Mouse (Mus musculus): ENCODE data around the gene Greb1. TPM values are rescaled to one million over a fixed set of nuclear protein-coding genes. Genes with fewer than 3 reads are reported as not detected.

Gene Greb1
- polyA plus RNA-seq, 1 experiment = 3.1 TPM

- Histone ChIP-seq H3K36me3 (ENCODE audit: control insufficient read depth, insufficient read depth, low read length) (no peaks in the 10 kb centered on the region), H3K27me3 (ENCODE audit: control insufficient read depth, insufficient read depth, low read length) (no peaks in the 10 kb centered on the region)
These were observed 10.2 kb downstream of the Greb1 start for GRCm38 (mm10) chr12:16790456-16790855.

GRCm38 (mm10) chr12:16789756-16790155 is 10.9 kb downstream of the Greb1 start:
- no peak overlapping the region for H3K4me3 ChIP-seq (ENCODE audit: control insufficient read depth, low read depth, low read length)
- peaks cover 4% of the 10 kb centered on the region; the same call in 1 of the 2 replicates for H3K4me1 ChIP-seq (ENCODE audit: control insufficient read depth, insufficient read depth, low read length)
- no peaks in the 10 kb centered on the region for H3K27me3 ChIP-seq (ENCODE audit: control insufficient read depth, insufficient read depth, low read length)
- no peak overlapping the region for H3K27ac ChIP-seq (ENCODE audit: control insufficient read depth, insufficient read depth, low read depth, low read length)
- TF ChIP-seq POLR2A (IDR thresholded peaks at IDR 0.05; ENCODE audit: control insufficient read depth, low read depth, low read length) = no peak
- TF ChIP-seq CTCF (IDR thresholded peaks at IDR 0.05; ENCODE audit: control insufficient read depth, insufficient read depth, insufficient replicate concordance, low read depth, low read length) = no peak
- no peaks in the 10 kb centered on the region for H3K36me3 ChIP-seq (ENCODE audit: control insufficient read depth, insufficient read depth, low read length)

More at GRCm38 (mm10) chr12:16790456-16790855, 10.2 kb downstream of the Greb1 start:
- Histone ChIP-seq H3K4me3 (ENCODE audit: control insufficient read depth, low read depth, low read length) (no peak overlapping the region), H3K27ac (ENCODE audit: control insufficient read depth, insufficient read depth, low read depth, low read length) (no peak overlapping the region), H3K4me1 (ENCODE audit: control insufficient read depth, insufficient read depth, low read length) (0 out of 2 replicates have a peak, but pooled peaks cover under 1% of the 10 kb centered on the region)
- no peak for TF ChIP-seq CTCF (IDR thresholded peaks at IDR 0.05; ENCODE audit: control insufficient read depth, insufficient read depth, insufficient replicate concordance, low read depth, low read length)
- TF ChIP-seq POLR2A (IDR thresholded peaks at IDR 0.05; ENCODE audit: control insufficient read depth, low read depth, low read length) = no peak

- no peak overlapping the region for H3K27ac ChIP-seq (ENCODE audit: control insufficient read depth, insufficient read depth, low read depth, low read length)
- no peak overlapping the region for H3K4me3 ChIP-seq (ENCODE audit: control insufficient read depth, low read depth, low read length)
- TF ChIP-seq POLR2A (IDR thresholded peaks at IDR 0.05; ENCODE audit: control insufficient read depth, low read depth, low read length) = no peak
- TF ChIP-seq CTCF (IDR thresholded peaks at IDR 0.05; ENCODE audit: control insufficient read depth, insufficient read depth, insufficient replicate concordance, low read depth, low read length) = no peak
- peaks cover 4% of the 10 kb centered on the region; the same call in 1 of the 2 replicates for H3K4me1 ChIP-seq (ENCODE audit: control insufficient read depth, insufficient read depth, low read length)
- H3K27me3 ChIP-seq (ENCODE audit: control insufficient read depth, insufficient read depth, low read length) = no peaks in the 10 kb centered on the region
- no peaks in the 10 kb centered on the region for H3K36me3 ChIP-seq (ENCODE audit: control insufficient read depth, insufficient read depth, low read length)
These were observed 11.5 kb downstream of the Greb1 start for GRCm38 (mm10) chr12:16789199-16789598.

- H3K27ac ChIP-seq (ENCODE audit: control insufficient read depth, insufficient read depth, low read depth, low read length) = no peak overlapping the region
- no peaks in the 10 kb centered on the region for H3K27me3 ChIP-seq (ENCODE audit: control insufficient read depth, insufficient read depth, low read length)
- H3K4me3 ChIP-seq (ENCODE audit: control insufficient read depth, low read depth, low read length) = no peak overlapping the region
- H3K36me3 ChIP-seq (ENCODE audit: control insufficient read depth, insufficient read depth, low read length) = no peaks in the 10 kb centered on the region
- TF ChIP-seq POLR2A (IDR thresholded peaks at IDR 0.05; ENCODE audit: control insufficient read depth, low read depth, low read length) = no peak
- no peak for TF ChIP-seq CTCF (IDR thresholded peaks at IDR 0.05; ENCODE audit: control insufficient read depth, insufficient read depth, insufficient replicate concordance, low read depth, low read length)
- peaks cover 4% of the 10 kb centered on the region; the same call in 1 of the 2 replicates for H3K4me1 ChIP-seq (ENCODE audit: control insufficient read depth, insufficient read depth, low read length)
These were observed 12.1 kb downstream of the Greb1 start for GRCm38 (mm10) chr12:16788600-16788999.

- H3K27ac ChIP-seq (ENCODE audit: control insufficient read depth, insufficient read depth, low read depth, low read length) = no peak overlapping the region
- H3K4me1 ChIP-seq (ENCODE audit: control insufficient read depth, insufficient read depth, low read length) = peaks cover 4% of the 10 kb centered on the region; the same call in 1 of the 2 replicates
- no peaks in the 10 kb centered on the region for H3K27me3 ChIP-seq (ENCODE audit: control insufficient read depth, insufficient read depth, low read length)
- TF ChIP-seq POLR2A (IDR thresholded peaks at IDR 0.05; ENCODE audit: control insufficient read depth, low read depth, low read length) (no peak), CTCF (IDR thresholded peaks at IDR 0.05; ENCODE audit: control insufficient read depth, insufficient read depth, insufficient replicate concordance, low read depth, low read length) (no peak)
- H3K36me3 ChIP-seq (ENCODE audit: control insufficient read depth, insufficient read depth, low read length) = no peaks in the 10 kb centered on the region
- H3K4me3 ChIP-seq (ENCODE audit: control insufficient read depth, low read depth, low read length) = no peak overlapping the region
These were observed 19.5 kb downstream of the Greb1 start for GRCm38 (mm10) chr12:16781034-16781746.

- Histone ChIP-seq H3K4me3 (ENCODE audit: control insufficient read depth, low read depth, low read length) (no peak overlapping the region), H3K36me3 (ENCODE audit: control insufficient read depth, insufficient read depth, low read length) (no peaks in the 10 kb centered on the region), H3K27ac (ENCODE audit: control insufficient read depth, insufficient read depth, low read depth, low read length) (no peak overlapping the region), H3K4me1 (ENCODE audit: control insufficient read depth, insufficient read depth, low read length) (peaks cover 3% of the 10 kb centered on the region; the same call in 1 of the 2 replicates), H3K27me3 (ENCODE audit: control insufficient read depth, insufficient read depth, low read length) (no peaks in the 10 kb centered on the region)
- TF ChIP-seq CTCF (IDR thresholded peaks at IDR 0.05; ENCODE audit: control insufficient read depth, insufficient read depth, insufficient replicate concordance, low read depth, low read length) = no peak
- TF ChIP-seq POLR2A (IDR thresholded peaks at IDR 0.05; ENCODE audit: control insufficient read depth, low read depth, low read length) = no peak
These were observed 20.4 kb downstream of the Greb1 start for GRCm38 (mm10) chr12:16780320-16780719.

GRCm38 (mm10) chr12:16779165-16779564 is 21.5 kb downstream of the Greb1 start:
- Histone ChIP-seq H3K4me3 (ENCODE audit: control insufficient read depth, low read depth, low read length) (no peak overlapping the region), H3K27ac (ENCODE audit: control insufficient read depth, insufficient read depth, low read depth, low read length) (no peak overlapping the region), H3K4me1 (ENCODE audit: control insufficient read depth, insufficient read depth, low read length) (no peaks in the 10 kb centered on the region), H3K36me3 (ENCODE audit: control insufficient read depth, insufficient read depth, low read length) (no peaks in the 10 kb centered on the region), H3K27me3 (ENCODE audit: control insufficient read depth, insufficient read depth, low read length) (no peaks in the 10 kb centered on the region)
- no peak for TF ChIP-seq CTCF (IDR thresholded peaks at IDR 0.05; ENCODE audit: control insufficient read depth, insufficient read depth, insufficient replicate concordance, low read depth, low read length)
- no peak for TF ChIP-seq POLR2A (IDR thresholded peaks at IDR 0.05; ENCODE audit: control insufficient read depth, low read depth, low read length)

Data from testis, adult 2 months (tissue).